Comparison of ENCODE assay signal across 8 mouse cellular contexts in genomic region chr11:77462283-77463100, GRCm38 (mm10). TPM values are rescaled to one million over a fixed set of nuclear protein-coding genes. Genes with fewer than 3 reads are reported as not detected.
A peak's percentile ranks its signal among the peaks of the same experiment; 100 is the strongest.
DNase-seq lines count a peak whose midpoint lies in the region; ATAC-seq lines count a peak whose summit lies in the region.

TSS of gene Coro6 (plus strand) at chr11:77462411.

- peaks cover 9% of the 10 kb centered on the region; the same call in 1 of the 2 replicates for H3K4me1 ChIP-seq in intestine, embryonic 14.5 days (replicated peaks; ENCODE audit: control insufficient read depth, insufficient read depth, low read length)
- H3K4me1 ChIP-seq in midbrain, embryonic 16.5 days (ENCODE audit: control insufficient read depth, insufficient read depth, low read length): peaks cover 8% of the 10 kb centered on the region

- 1% methylated on average over 69 of the region's 73 CpGs for WGBS in intestine, embryonic 14.5 days
- 1% methylated on average over 68 of the region's 73 CpGs for WGBS in midbrain, embryonic 16.5 days

- H3K36me3 ChIP-seq in intestine, embryonic 14.5 days (ENCODE audit: control insufficient read depth, insufficient read depth, low read length): no peaks in the 10 kb centered on the region
- no peaks in the 10 kb centered on the region for H3K36me3 ChIP-seq in midbrain, embryonic 16.5 days (ENCODE audit: control insufficient read depth, insufficient read depth, low read length)

- H3K4me2 ChIP-seq in intestine, embryonic 14.5 days (ENCODE audit: low read length): peak within 1 kb of the TSS; percentile 90
- H3K4me2 ChIP-seq in midbrain, embryonic 16.5 days (ENCODE audit: low read length): peak within 1 kb of the TSS; percentile 70

- H3K27ac ChIP-seq in intestine, embryonic 14.5 days (ENCODE audit: low read depth): no peak within 1 kb of the TSS
- no peak within 1 kb of the TSS for H3K27ac ChIP-seq in midbrain, embryonic 16.5 days (ENCODE audit: low read length)

- H3K4me3 ChIP-seq in intestine, embryonic 14.5 days (ENCODE audit: low read depth, low read length): peak within 1 kb of the TSS; percentile 54
- H3K4me3 ChIP-seq in midbrain, embryonic 16.5 days (ENCODE audit: low read depth, low read length): peak within 1 kb of the TSS; percentile 51

- H3K9ac ChIP-seq in intestine, embryonic 14.5 days (ENCODE audit: low read length): peak within 1 kb of the TSS; percentile 31
- peak within 1 kb of the TSS; percentile 56 for H3K9ac ChIP-seq in midbrain, embryonic 16.5 days (ENCODE audit: low read depth, low read length)

- ATAC-seq in intestine, embryonic 14.5 days (replicated peaks; ENCODE audit: low FRiP score, low TSS enrichment, low read depth): peak; percentile 44
- peak; percentile 50; the same call in 1 of the 2 replicates for ATAC-seq in midbrain, embryonic 16.5 days

- DNase-seq in layer of hippocampus, adult 8-10 months (ENCODE audit: low spot score in 2 of 2): no peak
- no peak for DNase-seq in layer of hippocampus, adult 9-11 months
- DNase-seq in cerebellum, postnatal 14 days: peak; percentile 52 to 53
- peak; percentile 89 for DNase-seq in gastrocnemius, postnatal 25 days
- DNase-seq in intestine, embryonic 14.5 days (ENCODE audit: low spot score): peak; percentile 72
- peak; percentile 74 for DNase-seq in liver
- DNase-seq in urinary bladder, adult 2 months (ENCODE audit: low spot score): peak; percentile 65

- peaks cover 52% of the 10 kb centered on the region for H3K27me3 ChIP-seq in intestine, embryonic 14.5 days (replicated peaks; ENCODE audit: control insufficient read depth, insufficient read depth, low read length)
- H3K27me3 ChIP-seq in midbrain, embryonic 16.5 days (ENCODE audit: control insufficient read depth, insufficient read depth, low read depth, low read length): peaks cover 41% of the 10 kb centered on the region

- no peaks in the 10 kb centered on the region for H3K9me3 ChIP-seq in intestine, embryonic 14.5 days (ENCODE audit: control insufficient read depth, low read length)
- no peaks in the 10 kb centered on the region for H3K9me3 ChIP-seq in midbrain, embryonic 16.5 days (replicated peaks; ENCODE audit: control insufficient read depth, low read length, poor library complexity, severe bottlenecking)

RNA-seq across cellular contexts. Expression of gene Coro6, which starts in this region (rescaled TPM):
- 10 to 100 TPM; 24.5 to 34.0 (median 28.6) TPM for total RNA-seq in layer of hippocampus, adult 8-10 months (2022)
- 100 to 1,000 TPM; 146 to 148 TPM for total RNA-seq in gastrocnemius, postnatal 25 days (2021)
- polyA plus RNA-seq in intestine, embryonic 14.5 days (2014; fragmentation: Nextera tagmentation; extraction: Ambion mirVana): 0.15 and 0.23 TPM in 2 replicates
- 0.19 and 0.39 TPM in 2 replicates for polyA plus RNA-seq in midbrain, embryonic 16.5 days (2015; fragmentation: Nextera tagmentation; extraction: Ambion mirVana)
- 16.2 and 19.9 TPM in 2 replicates for polyA plus RNA-seq in urinary bladder, adult 2 months (2012; rRNA removed)

Comparison
In these comparisons a context has a peak if more than half of its experiments do, and no peak if none do; other contexts are left out.
1. RNA of gene Coro6 (total RNA-seq): 146 to 148 TPM in gastrocnemius, postnatal 25 days; 24.5 to 34.0 TPM in layer of hippocampus, adult 8-10 months; every median in the first group is over 4 times any median in the second.
2. RNA of gene Coro6 (polyA plus RNA-seq): 16.2 to 19.9 TPM in urinary bladder, adult 2 months; 0.19 to 0.39 TPM in midbrain, embryonic 16.5 days and 0.15 to 0.23 TPM in intestine, embryonic 14.5 days; every median in the first group is over 10 times any median in the second.
3. Peak in DNase-seq, ATAC-seq, H3K4me3 ChIP-seq, H3K9ac ChIP-seq and H3K4me2 ChIP-seq in intestine, embryonic 14.5 days; RNA of the gene not detected or under 1 TPM.
4. Peak in ATAC-seq, H3K4me3 ChIP-seq, H3K9ac ChIP-seq and H3K4me2 ChIP-seq in midbrain, embryonic 16.5 days; RNA of the gene not detected or under 1 TPM.
5. DNase-seq: peak in cerebellum, postnatal 14 days (2 of 2), gastrocnemius, postnatal 25 days (single experiment), liver (single experiment) and urinary bladder, adult 2 months (single experiment); none in layer of hippocampus, adult 8-10 months (0 of 2) and layer of hippocampus, adult 9-11 months (single experiment).